8 mouse cellular contexts compared by ENCODE assay signal in the genomic region with DNA sequence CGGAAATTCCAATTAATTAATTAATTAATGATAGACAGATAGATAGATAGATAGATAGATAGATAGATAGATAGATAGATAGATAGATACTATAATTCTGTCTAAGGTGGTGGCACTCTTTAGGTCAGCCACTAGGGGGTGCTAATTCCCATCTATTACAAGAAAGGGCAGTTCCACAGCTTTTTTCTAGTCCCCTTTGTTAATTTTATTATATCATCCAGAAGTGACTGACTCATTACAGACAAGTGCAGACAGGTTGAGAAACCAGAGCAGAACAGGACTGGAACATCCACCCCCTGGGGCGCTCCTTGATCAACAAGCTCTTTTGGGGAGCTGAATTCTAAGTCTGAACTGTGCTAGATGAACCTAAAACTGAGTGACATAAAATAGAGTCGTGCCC. TPM values are rescaled to one million over a fixed set of nuclear protein-coding genes. Genes with fewer than 3 reads are reported as not detected.
A peak's percentile ranks its signal among the peaks of the same experiment; 100 is the strongest.
DNase-seq lines count a peak whose midpoint lies in the region; ATAC-seq lines count a peak whose summit lies in the region.

No protein-coding gene starts in this region.

- no peak overlapping the region for H3K4me2 ChIP-seq in intestine, embryonic 16.5 days (ENCODE audit: low read depth, low read length)

- 0 out of 2 replicates have a peak, but pooled peaks have one; percentile 8 for ATAC-seq in intestine, embryonic 16.5 days

- no peak overlapping the region for H3K9ac ChIP-seq in intestine, embryonic 16.5 days (ENCODE audit: low read depth, low read length)

- H3K4me1 ChIP-seq in intestine, embryonic 16.5 days (ENCODE audit: control insufficient read depth, insufficient read depth, low read length), result no peaks in the 10 kb centered on the region

- H3K36me3 ChIP-seq in intestine, embryonic 16.5 days (ENCODE audit: control insufficient read depth, insufficient read depth, low read length), result no peaks in the 10 kb centered on the region

- H3K27ac ChIP-seq in intestine, embryonic 16.5 days (ENCODE audit: low read length), result no peak overlapping the region

- 39% methylated on average over 3 of the region's 3 CpGs for WGBS in intestine, embryonic 16.5 days

- no peak overlapping the region for H3K4me3 ChIP-seq in intestine, embryonic 16.5 days (ENCODE audit: low read length)

- no peaks in the 10 kb centered on the region for H3K9me3 ChIP-seq in intestine, embryonic 16.5 days (ENCODE audit: control insufficient read depth, low read length)

- DNase-seq in gastrocnemius, postnatal 10 days, result peak; percentile 28
- no peak for DNase-seq in gastrocnemius, postnatal 25 days
- peak; percentile 25 for DNase-seq in thymus, postnatal 0 days (ENCODE audit: low spot score)
- DNase-seq in thymus, adult 18-20 months, result no peak
- peak; percentile 67 to 71 for DNase-seq in cerebellum, postnatal 14 days
- peak; percentile 80 for DNase-seq in naive thymus-derived CD4-positive, alpha-beta T cell, adult 2 months (ENCODE audit: low read depth)
- no peak for DNase-seq in right cerebral cortex, postnatal 14 days

- H3K27me3 ChIP-seq in intestine, embryonic 16.5 days (replicated peaks; ENCODE audit: control insufficient read depth, insufficient read depth, low read length), result no peaks in the 10 kb centered on the region

RNA-seq across cellular contexts. Expression of a gene that starts 4.7 kb away (rescaled TPM):
- 10 to 100 TPM; 36.7 to 38.6 TPM for total RNA-seq in gastrocnemius, postnatal 10 days (2021)
- 10 to 100 TPM; 28.4 to 29.2 TPM for total RNA-seq in gastrocnemius, postnatal 25 days (2021)
- polyA plus RNA-seq in thymus, postnatal 0 days (2015; fragmentation: Nextera tagmentation; extraction: Ambion mirVana), result 159 and 167 TPM in 2 replicates
- polyA plus RNA-seq in intestine, embryonic 16.5 days (2015; fragmentation: Nextera tagmentation; extraction: Ambion mirVana), result 127 and 129 TPM in 2 replicates

Comparison
In these comparisons a context has a peak if more than half of its experiments do, and no peak if none do; other contexts are left out.
1. DNase-seq: peak in gastrocnemius, postnatal 10 days (single experiment), thymus, postnatal 0 days (single experiment), cerebellum, postnatal 14 days (2 of 2) and naive thymus-derived CD4-positive, alpha-beta T cell, adult 2 months (single experiment); none in gastrocnemius, postnatal 25 days (single experiment), thymus, adult 18-20 months (0 of 2) and right cerebral cortex, postnatal 14 days (single experiment).